Mouse (Mus musculus): ENCODE data around the gene Aipl1.

- TF ChIP-seq GATA1 (IDR thresholded peaks at IDR 0.05; ENCODE audit: borderline replicate concordance, low read length) (no peak), FLI1 (IDR thresholded peaks at IDR 0.05; ENCODE audit: low read length) (no peak)
Measured at GRCm38 (mm10) chr11:72010367-72010766, 26.9 kb downstream of the Aipl1 start.

All from megakaryocyte, embryonic 14.5 days (primary cell).